Mouse (Mus musculus) forebrain, embryonic 16.5 days (tissue): Measurements from ENCODE around the gene Plekhg5. TPM values are rescaled to one million over a fixed set of nuclear protein-coding genes. Genes with fewer than 3 reads are reported as not detected.

Experiments
- ATAC-seq: fragments of 200-750 bp; cut with Nextera tagmentation; 2 replicates; pipeline ENCODE4 v1.8.0; 2017; ENCODE audit warnings: mild to moderate bottlenecking, moderate library complexity
- H3K27ac ChIP-seq: fragments of 300-500 bp; sonication (generic); 2 replicates; pipeline ENCODE4 v1.5.1; 2014; ENCODE audit warnings: low read length, control low read depth
- H3K27me3 ChIP-seq: fragments of 300-500 bp; sonication (generic); replicated peaks from 2 replicates; pipeline ENCODE4 v1.6.1; 2014; ENCODE audit warnings: low read length; ENCODE audit not compliant: control insufficient read depth, insufficient read depth
- H3K36me3 ChIP-seq: fragments of 300-500 bp; sonication (generic); 2 replicates; pipeline ENCODE4 v1.6.1; 2014; ENCODE audit not compliant: control insufficient read depth, insufficient read depth
- H3K4me1 ChIP-seq: fragments of 300-500 bp; sonication (generic); replicated peaks from 2 replicates; pipeline ENCODE4 v1.6.1; 2014; ENCODE audit warnings: low read length; ENCODE audit not compliant: control insufficient read depth, insufficient read depth
- H3K4me2 ChIP-seq: fragments of 300-500 bp; sonication (generic); 2 replicates; pipeline ENCODE4 v1.6.1; 2014; ENCODE audit warnings: mild to moderate bottlenecking, low read length, control low read depth
- H3K4me3 ChIP-seq: fragments of 300-500 bp; sonication (generic); replicated peaks from 2 replicates; pipeline ENCODE4 v1.5.1; 2014; ENCODE audit warnings: mild to moderate bottlenecking, low read length, control low read depth
- H3K9ac ChIP-seq: fragments of 300-500 bp; sonication (generic); replicated peaks from 2 replicates; pipeline ENCODE4 v1.6.1; 2014; ENCODE audit warnings: low read depth, low read length, control low read depth
- H3K9me3 ChIP-seq: fragments of 300-500 bp; sonication (generic); 2 replicates; pipeline ENCODE4 v1.6.1; 2016; ENCODE audit warnings: low read length; ENCODE audit not compliant: control insufficient read depth
- WGBS: fragments of 180-500 bp; shearing (Covaris S2); extraction: QIAGEN DNeasy Blood & Tissue Kit; methylation state at CpG from one replicate; pipeline ENCODE4 v1.1.7; 2014; 5-methylcytosine and 5-hydroxymethylcytosine counted together
- polyA plus RNA-seq: library from polyadenylated mRNA; unstranded; fragments of >200 nt; fragmentation: Nextera tagmentation; extraction: Ambion mirVana; gene quantifications from 2 replicates; pipeline ENCODE4 v1.2.1, GENCODE M21; 2015

The Plekhg5 gene
- polyA plus RNA-seq, 1 experiment from 2014 or later, result 13.2 TPM

DNA sequence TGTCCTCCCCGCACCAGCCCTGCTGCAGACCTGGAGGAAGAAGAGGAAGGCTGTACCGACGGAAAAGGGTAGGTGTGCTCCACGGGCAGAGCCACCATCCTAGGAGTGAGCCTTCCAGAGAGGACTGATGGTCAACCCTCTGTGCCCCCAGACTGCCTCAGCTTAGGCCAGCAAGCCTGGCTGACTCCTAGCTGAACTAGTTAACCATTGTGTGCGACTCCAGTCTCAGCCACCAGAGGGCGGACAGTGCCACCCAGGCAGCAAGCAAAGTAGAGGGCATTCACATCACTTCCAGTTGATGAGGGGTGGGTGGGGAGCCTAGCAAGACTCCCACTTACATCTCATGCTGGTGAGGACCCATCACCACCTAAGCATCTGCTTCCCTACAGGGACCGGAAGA lies 30.7 kb downstream of the Plekhg5 start:
- Histone ChIP-seq H3K27ac (no peak overlapping the region), H3K27me3 (no peaks in the 10 kb centered on the region), H3K4me1 (peaks cover 8% of the 10 kb centered on the region), H3K4me2 (no peak overlapping the region), H3K36me3 (peaks cover 7% of the 10 kb centered on the region), H3K4me3 (no peak overlapping the region), H3K9me3 (no peaks in the 10 kb centered on the region), H3K9ac (no peak overlapping the region)
- 36% methylated on average over 7 of the region's 7 CpGs for WGBS
- ATAC-seq, result no peak

GRCm38 (mm10) chr4:152106746-152107145 lies 34.4 kb downstream of the Plekhg5 start:
- H3K4me1 ChIP-seq, result peaks cover 14% of the 10 kb centered on the region
- ATAC-seq, result no peak

GRCm38 (mm10) chr4:152107493-152107892 lies 35.2 kb downstream of the Plekhg5 start:
- peak overlapping the region; percentile 57 for H3K4me2 ChIP-seq
- WGBS, result 3% methylated on average over 24 of the region's 24 CpGs
- peaks cover 4% of the 10 kb centered on the region for H3K36me3 ChIP-seq
- H3K4me1 ChIP-seq, result peaks cover 14% of the 10 kb centered on the region
- no peak overlapping the region for H3K27ac ChIP-seq
- H3K9me3 ChIP-seq, result no peaks in the 10 kb centered on the region
- peak; percentile 53 for ATAC-seq
- H3K27me3 ChIP-seq, result no peaks in the 10 kb centered on the region
- peak overlapping the region; percentile 38; the same call in 1 of the 2 replicates for H3K9ac ChIP-seq
- peak overlapping the region; percentile 26 for H3K4me3 ChIP-seq

More at GRCm38 (mm10) chr4:152106746-152107145, 34.4 kb downstream of the Plekhg5 start:
- peaks cover 7% of the 10 kb centered on the region for H3K36me3 ChIP-seq
- no peak overlapping the region for H3K27ac ChIP-seq
- 47% methylated on average over 9 of the region's 9 CpGs for WGBS
- H3K27me3 ChIP-seq, result no peaks in the 10 kb centered on the region
- H3K4me3 ChIP-seq, result no peak overlapping the region
- no peak overlapping the region for H3K9ac ChIP-seq
- no peak overlapping the region for H3K4me2 ChIP-seq
- no peaks in the 10 kb centered on the region for H3K9me3 ChIP-seq

DNA sequence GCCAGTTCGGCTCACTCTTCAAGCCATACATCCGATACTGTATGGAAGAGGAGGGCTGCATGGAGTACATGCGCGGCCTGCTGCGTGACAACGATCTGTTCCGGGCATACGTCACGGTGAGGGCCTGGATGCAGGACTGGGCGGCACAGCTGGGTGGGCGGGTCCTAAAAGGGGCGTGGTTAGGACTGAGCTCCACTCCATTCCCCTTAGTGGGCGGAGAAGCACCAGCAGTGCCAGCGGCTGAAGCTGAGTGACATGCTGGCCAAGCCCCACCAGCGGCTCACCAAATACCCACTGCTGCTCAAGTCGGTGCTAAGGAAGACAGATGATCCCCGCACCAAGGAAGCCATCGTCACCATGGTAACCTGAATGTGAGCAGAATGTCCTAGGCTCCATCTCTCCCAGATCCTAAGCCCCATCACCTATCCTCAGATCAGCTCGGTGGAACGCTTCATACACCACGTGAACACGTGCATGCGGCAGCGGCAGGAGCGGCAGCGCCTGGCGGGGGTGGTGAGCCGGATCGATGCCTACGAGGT lies 35.7 kb downstream of the Plekhg5 start:
- Histone ChIP-seq H3K9ac (peak overlapping the region; percentile 38; the same call in 1 of the 2 replicates), H3K4me1 (peaks cover 14% of the 10 kb centered on the region), H3K27me3 (no peaks in the 10 kb centered on the region), H3K27ac (no peak overlapping the region), H3K4me3 (peak overlapping the region; percentile 26), H3K36me3 (peaks cover 4% of the 10 kb centered on the region), H3K9me3 (no peaks in the 10 kb centered on the region), H3K4me2 (peak overlapping the region; percentile 57)
- 7% methylated on average over 30 of the region's 30 CpGs for WGBS
- peak; percentile 91 for ATAC-seq

- no peaks in the 10 kb centered on the region for H3K27me3 ChIP-seq
- no peak for ATAC-seq
- peak overlapping the region; percentile 57 for H3K4me2 ChIP-seq
- H3K36me3 ChIP-seq, result peaks cover 4% of the 10 kb centered on the region
- no peak overlapping the region for H3K27ac ChIP-seq
- H3K4me3 ChIP-seq, result no peak overlapping the region
- 89% methylated on average over 5 of the region's 5 CpGs for WGBS
- peaks cover 14% of the 10 kb centered on the region for H3K4me1 ChIP-seq
- no peak overlapping the region for H3K9ac ChIP-seq
- H3K9me3 ChIP-seq, result no peaks in the 10 kb centered on the region
Measured at GRCm38 (mm10) chr4:152108673-152109072, 36.4 kb downstream of the Plekhg5 start.

GRCm38 (mm10) chr4:152109509-152109908 lies 37.2 kb downstream of the Plekhg5 start:
- no peak overlapping the region for H3K4me3 ChIP-seq
- H3K36me3 ChIP-seq, result no peaks in the 10 kb centered on the region
- H3K27ac ChIP-seq, result no peak overlapping the region
- 79% methylated on average over 3 of the region's 3 CpGs for WGBS
- H3K27me3 ChIP-seq, result no peaks in the 10 kb centered on the region
- H3K4me1 ChIP-seq, result peaks cover 14% of the 10 kb centered on the region
- ATAC-seq, result no peak
- no peak overlapping the region for H3K9ac ChIP-seq
- H3K9me3 ChIP-seq, result no peaks in the 10 kb centered on the region
- no peak overlapping the region for H3K4me2 ChIP-seq

- H3K4me3 ChIP-seq, result no peak overlapping the region
- H3K4me1 ChIP-seq, result peaks cover 14% of the 10 kb centered on the region
- H3K9ac ChIP-seq, result no peak overlapping the region
- ATAC-seq, result no peak
- H3K27me3 ChIP-seq, result peaks cover 9% of the 10 kb centered on the region
- H3K27ac ChIP-seq, result no peak overlapping the region
- H3K9me3 ChIP-seq, result no peaks in the 10 kb centered on the region
- H3K36me3 ChIP-seq, result no peaks in the 10 kb centered on the region
- 88% methylated on average over 4 of the region's 4 CpGs for WGBS
- H3K4me2 ChIP-seq, result no peak overlapping the region
Measured at GRCm38 (mm10) chr4:152110689-152111088, 38.4 kb downstream of the Plekhg5 start.

DNA sequence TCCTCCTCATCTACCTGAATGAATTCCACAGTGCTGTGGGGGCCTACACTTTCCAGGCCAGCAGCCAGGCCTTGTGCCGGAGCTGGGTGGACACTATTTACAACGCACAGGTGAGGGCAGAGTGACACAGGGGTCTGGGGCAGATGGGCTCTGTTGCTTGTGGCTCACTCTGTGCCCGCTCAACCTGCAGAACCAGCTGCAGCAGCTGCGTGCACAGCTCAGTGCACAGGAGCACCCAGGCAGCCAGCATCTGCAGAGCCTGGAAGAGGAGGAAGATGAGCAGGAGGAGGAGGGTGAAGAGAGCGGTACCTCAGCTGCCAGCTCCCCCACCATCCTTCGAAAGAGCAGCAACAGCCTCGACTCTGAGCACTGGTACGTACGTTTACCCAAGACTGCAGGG lies 40.0 kb downstream of the Plekhg5 start:
- Histone ChIP-seq H3K4me1 (peaks cover 13% of the 10 kb centered on the region), H3K36me3 (no peaks in the 10 kb centered on the region), H3K4me2 (no peak overlapping the region), H3K9me3 (no peaks in the 10 kb centered on the region), H3K27me3 (peaks cover 23% of the 10 kb centered on the region), H3K4me3 (no peak overlapping the region), H3K9ac (no peak overlapping the region), H3K27ac (no peak overlapping the region)
- 86% methylated on average over 9 of the region's 9 CpGs for WGBS
- no peak for ATAC-seq

DNA sequence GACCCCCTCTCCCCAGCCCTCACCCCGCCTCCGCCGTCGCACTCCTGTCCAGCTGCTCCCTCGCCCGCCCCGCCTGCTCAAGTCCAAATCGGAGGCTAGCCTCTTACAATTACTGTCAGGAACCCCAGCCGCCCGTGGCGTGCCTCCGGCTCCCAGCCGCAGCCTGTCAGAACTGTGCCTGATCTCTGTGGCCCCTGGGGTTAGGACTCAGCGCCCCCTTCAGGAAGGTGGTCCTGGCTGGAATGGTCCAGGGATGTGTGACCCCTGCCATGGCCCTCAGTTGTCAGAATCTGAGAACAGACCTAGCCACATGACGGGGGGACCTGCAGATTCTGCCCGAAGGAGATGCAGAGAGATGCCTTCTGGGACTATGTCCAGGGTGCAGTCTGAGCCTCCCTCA lies 41.8 kb downstream of the Plekhg5 start:
- Histone ChIP-seq H3K4me2 (no peak overlapping the region), H3K9me3 (no peaks in the 10 kb centered on the region), H3K27ac (no peak overlapping the region), H3K9ac (no peak overlapping the region), H3K4me3 (no peak overlapping the region), H3K36me3 (no peaks in the 10 kb centered on the region), H3K27me3 (peaks cover 40% of the 10 kb centered on the region), H3K4me1 (no peaks in the 10 kb centered on the region; the same call in 1 of the 2 replicates)
- ATAC-seq, result no peak
- WGBS, result 70% methylated on average over 16 of the region's 16 CpGs
